Mouse (Mus musculus) embryo, embryonic 10.5 days (tissue): ENCODE measurements around the gene Cdc25b.
A peak's percentile ranks its signal among the peaks of the same experiment; 100 is the strongest.

Experiments used
- DNase-seq: peaks from one replicate; pipeline ENCODE4 v3.0.0-alpha.2; 2015; ENCODE audit warnings: low spot score

Cdc25b gene

GRCm38 (mm10) chr2:131186771-131187601, at the start of gene Cdc25b, which contains the start of gene Spef1:
Cdc25b (plus strand) TSS chr2:131186949.
Spef1 (minus strand) TSS chr2:131187282.
- DNase-seq: peak; percentile 90

DNA sequence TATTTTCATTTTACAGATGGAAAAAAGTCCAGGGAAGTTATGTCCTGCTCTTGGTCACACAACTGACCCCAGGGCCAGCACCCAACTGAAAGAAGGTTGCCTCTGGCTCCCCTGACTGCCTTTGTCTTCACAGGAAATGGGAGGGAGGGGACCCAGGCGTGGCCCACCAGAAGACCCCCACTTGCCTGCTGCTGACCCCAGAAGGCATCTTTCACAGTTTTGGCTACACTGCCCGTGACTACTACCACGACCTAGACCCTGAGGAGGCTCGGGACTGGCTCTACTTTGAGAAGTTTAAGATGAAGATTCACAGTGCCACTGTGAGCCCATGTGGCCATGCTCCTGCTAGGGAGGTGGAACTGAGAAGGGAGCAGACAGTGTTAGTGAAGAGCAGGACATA, 48.5 kb upstream of the Cdc25b start:
- DNase-seq: no peak

- DNase-seq: no peak
Measured at GRCm38 (mm10) chr2:131138760-131139159, 48.0 kb upstream of the Cdc25b start.

- DNase-seq: no peak
Measured at GRCm38 (mm10) chr2:131139287-131139686, 47.5 kb upstream of the Cdc25b start.

GRCm38 (mm10) chr2:131139886-131140532, 46.7 kb upstream of the Cdc25b start:
- DNase-seq: no peak

GRCm38 (mm10) chr2:131140533-131140905, 46.2 kb upstream of the Cdc25b start:
- DNase-seq: no peak

- no peak for DNase-seq
Measured at GRCm38 (mm10) chr2:131141336-131141986, 45.3 kb upstream of the Cdc25b start.

DNA sequence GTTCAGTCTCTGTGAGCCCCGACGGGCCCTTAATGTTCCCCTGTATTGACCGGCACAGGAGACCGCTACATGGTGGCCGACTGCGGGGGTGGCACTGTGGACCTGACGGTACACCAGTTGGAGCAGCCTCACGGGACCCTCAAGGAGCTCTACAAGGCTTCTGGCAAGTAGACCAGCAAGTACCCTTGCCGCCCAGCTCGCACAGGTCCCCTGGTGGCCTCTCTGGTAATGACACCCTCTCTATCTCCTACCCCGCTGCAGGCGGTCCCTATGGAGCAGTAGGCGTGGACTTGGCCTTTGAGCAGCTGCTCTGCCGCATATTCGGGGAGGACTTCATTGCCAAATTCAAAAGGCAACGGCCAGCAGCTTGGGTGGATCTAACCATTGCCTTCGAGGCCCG, 44.2 kb upstream of the Cdc25b start:
- peak; percentile 79 for DNase-seq

- DNase-seq: no peak
Measured at GRCm38 (mm10) chr2:131143007-131143780, 43.6 kb upstream of the Cdc25b start.

- DNase-seq: no peak
Measured at GRCm38 (mm10) chr2:131145121-131145520, 41.6 kb upstream of the Cdc25b start.

- no peak for DNase-seq
Measured at GRCm38 (mm10) chr2:131145536-131145935, 41.2 kb upstream of the Cdc25b start.

DNA sequence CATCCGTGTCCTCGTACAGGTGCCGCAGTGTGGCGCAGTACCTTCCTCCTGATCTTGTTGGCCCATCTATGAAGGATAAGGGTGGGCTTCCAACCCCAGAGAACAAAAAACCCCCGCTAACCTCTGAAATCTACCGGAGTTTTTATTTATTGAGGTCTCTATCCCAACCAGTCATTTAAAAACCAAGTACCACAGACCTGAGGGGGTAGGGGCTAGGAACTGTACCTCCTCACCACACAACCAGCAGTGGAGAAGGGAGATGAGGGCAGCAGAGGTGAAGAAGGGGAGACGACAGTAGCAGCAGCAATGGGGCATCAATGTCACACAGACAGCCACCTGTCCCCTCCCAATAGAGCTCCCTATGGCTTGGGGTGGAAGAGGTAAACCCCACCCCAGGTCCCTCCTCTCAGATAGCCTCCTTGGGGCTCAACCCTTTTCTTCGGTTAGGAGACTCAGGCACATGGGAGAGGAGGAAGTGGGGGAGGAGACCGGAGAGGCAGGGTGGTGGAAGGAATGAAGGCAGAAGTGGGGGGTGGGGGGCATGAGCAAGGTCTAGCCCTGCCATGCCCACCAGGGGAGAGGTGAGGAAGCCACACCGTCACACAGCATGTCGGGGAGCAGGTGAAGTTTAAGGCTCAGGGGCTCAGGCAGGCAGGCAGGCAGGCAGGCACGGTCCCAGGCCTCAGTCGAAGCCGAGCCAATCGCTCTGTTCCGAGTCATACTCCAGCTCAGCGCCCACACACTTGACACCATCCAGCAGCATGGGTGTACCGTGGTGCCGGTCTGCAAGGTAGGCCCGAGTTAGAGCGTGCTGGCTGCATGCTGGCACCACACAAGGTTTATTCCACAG, 40.3 kb upstream of the Cdc25b start:
- no peak for DNase-seq

GRCm38 (mm10) chr2:131147043-131147365, 39.7 kb upstream of the Cdc25b start:
- DNase-seq: no peak

DNA sequence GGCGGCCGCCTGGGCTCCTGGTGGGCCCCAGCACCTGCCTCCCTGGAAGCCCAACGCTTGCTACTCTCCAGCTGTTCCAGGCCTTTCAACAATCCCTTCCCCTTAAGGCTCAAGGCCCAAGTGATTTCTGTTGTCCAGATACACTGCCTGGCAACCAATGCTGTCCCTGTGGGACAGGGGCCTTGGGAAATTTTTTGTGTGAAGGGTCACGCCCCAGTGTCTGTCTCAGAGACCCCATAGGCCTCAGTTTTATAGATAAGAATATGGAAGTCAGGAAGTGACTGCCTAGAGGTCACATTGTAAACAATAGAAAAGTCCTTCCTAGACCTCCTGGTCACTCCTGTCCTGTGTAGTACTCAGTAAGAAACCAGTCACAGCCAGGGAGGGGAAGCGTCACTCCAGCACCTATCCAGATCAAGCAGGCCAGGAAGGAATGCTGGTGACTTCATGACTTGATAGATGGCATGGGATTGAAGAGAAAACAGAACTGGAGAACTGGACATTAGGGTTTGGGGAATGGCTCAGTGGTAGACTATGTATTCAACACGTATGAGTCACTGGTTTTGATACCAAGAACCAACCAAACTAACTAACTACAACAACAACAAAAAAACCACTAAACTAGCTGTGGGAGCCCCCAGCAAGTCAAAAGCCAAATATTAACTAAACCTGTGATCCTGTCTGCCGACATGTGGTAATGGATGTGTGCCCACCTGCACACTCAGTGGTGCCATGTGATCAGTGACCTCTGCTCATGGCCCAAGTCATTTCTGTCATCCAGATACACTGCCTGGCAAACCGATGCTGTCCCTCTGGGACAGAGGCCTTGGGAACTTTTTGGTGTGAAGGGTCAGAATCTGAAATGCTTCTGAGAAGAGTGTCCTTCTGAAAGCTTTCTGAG, 38.1 kb upstream of the Cdc25b start:
- no peak for DNase-seq

- DNase-seq: no peak
Measured at GRCm38 (mm10) chr2:131149254-131149578, 37.5 kb upstream of the Cdc25b start.

- no peak for DNase-seq
Measured at GRCm38 (mm10) chr2:131152166-131152730, 34.5 kb upstream of the Cdc25b start.

- no peak for DNase-seq
Measured at GRCm38 (mm10) chr2:131154036-131154435, 32.7 kb upstream of the Cdc25b start.

DNA sequence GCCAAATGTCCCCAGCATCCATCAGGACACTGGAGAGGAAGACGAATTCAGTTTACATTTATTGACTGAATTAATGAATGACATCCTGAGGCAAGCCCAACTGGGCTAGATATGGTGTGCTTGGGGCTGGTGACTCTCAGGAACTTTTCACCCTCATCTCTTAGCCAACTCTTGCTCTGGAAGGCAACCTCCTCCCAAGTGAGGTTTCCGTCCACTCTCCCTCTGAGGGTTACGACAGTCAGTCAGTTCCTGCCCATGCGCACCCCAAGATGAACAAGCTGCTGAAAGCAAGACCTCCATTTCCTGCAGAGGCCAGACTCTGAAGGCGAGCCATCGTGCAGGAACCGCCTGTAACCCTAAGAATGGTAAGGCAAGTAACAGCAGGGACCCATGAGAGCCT, 29.8 kb upstream of the Cdc25b start:
- no peak for DNase-seq

DNA sequence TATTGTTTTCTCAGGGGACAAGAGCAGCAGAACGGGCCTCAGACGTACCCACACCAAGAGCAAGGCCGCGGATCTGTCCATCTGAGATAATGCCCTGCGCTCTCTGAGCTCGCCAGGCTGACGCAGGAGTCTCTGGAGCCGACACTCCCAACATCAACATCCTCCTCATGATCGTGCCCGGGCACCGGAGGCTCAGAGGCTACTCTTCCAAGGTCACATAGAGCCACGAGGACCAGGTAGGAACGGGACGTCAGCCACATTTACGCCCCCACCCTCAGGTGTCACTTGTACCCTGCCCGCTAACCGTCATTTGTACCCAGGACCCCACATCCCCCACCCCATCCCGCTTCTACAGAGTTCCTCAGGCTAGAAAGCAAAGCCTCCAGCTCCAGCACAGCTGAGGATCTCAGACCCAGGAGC, 27.2 kb upstream of the Cdc25b start:
- peak; percentile 56 for DNase-seq

- DNase-seq: peak; percentile 99
Measured at GRCm38 (mm10) chr2:131159938-131160581, 26.7 kb upstream of the Cdc25b start, which contains the start of gene 1700037H04Rik. 1700037H04Rik (minus strand) TSS chr2:131160081.
